Mouse (Mus musculus): Measurements from ENCODE around the gene Rgs11. TPM values are rescaled to one million over a fixed set of nuclear protein-coding genes. Genes with fewer than 3 reads are reported as not detected.
"Not testable (repeated sequence)": the region's sequence is repeated elsewhere in the genome, so short reads cannot be mapped to it uniquely, and the experiment has no call there.

Rgs11 gene
- total RNA-seq (2022), result under 1 TPM; 0.19 to 0.97 (median 0.45) TPM

DNA sequence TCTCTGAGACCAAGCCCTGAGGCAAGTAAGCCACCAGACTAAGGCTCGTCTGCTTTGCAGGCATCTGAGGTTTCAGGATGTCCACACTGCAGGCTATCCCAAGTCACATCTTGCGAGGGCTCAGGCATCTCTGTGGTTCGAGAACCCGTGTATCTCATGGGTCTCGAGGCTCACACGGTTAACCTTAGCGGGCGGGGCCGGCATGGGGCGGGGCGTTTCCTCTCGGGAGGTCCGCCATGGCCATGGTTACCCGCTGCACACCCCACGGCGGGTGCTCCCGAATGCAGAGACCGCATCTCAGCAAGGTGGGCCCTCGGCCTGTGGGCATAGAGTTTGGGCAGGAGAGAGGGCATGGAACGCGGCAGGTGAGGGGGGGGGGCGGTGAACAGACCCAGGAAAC is at the start of gene Rgs11:
Rgs11 (plus strand) TSS at position 215 of the 400 bp plus-strand sequence.
- no peak for DNase-seq (ENCODE audit: low spot score in 2 of 2)

DNA sequence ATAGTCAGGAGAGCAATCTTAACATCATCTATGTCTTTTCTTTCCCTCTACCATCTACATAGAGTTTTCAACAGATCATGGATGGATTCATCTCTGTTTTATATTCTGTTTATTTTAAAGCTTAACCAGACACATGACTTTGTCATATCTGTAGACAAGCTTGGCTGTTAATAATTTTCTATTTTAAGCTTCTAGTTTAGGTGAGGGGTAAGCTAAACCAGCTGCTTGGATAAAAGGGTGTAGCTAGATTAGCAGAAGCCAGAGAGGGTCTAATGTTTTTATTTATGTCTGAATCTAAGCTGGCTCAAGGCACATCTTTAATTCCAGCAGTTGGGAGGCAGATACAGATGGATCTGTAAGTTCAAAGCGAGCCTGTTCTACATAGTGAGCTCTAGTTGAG is 40.0 kb upstream of the Rgs11 start:
- DNase-seq (ENCODE audit: low spot score in 2 of 2), result no peak

GRCm38 (mm10) chr17:26168039-26168438 is 34.7 kb upstream of the Rgs11 start:
- DNase-seq (ENCODE audit: low spot score in 2 of 2), result no peak

DNA sequence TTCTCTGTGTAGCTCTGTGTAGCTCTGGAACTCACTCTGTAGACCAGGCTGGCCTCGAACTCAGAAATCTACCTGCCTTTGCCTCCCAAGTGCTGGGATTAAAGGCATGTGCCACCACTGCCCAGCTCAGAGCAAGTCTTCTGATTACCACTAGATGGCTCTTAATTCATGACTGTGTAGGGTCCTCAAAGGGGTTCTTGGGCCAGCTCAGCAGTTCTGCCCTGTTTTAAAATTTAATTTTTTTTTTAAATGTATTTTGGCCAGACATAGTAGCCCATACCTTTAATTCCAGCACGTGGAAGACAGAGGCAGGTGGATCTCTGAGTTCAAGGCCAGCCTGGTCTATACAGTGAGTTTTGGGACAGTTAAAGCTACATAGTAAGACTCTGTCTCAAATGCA is 27.5 kb upstream of the Rgs11 start:
- DNase-seq (ENCODE audit: low spot score in 2 of 2), result not testable (repeated sequence)

DNA sequence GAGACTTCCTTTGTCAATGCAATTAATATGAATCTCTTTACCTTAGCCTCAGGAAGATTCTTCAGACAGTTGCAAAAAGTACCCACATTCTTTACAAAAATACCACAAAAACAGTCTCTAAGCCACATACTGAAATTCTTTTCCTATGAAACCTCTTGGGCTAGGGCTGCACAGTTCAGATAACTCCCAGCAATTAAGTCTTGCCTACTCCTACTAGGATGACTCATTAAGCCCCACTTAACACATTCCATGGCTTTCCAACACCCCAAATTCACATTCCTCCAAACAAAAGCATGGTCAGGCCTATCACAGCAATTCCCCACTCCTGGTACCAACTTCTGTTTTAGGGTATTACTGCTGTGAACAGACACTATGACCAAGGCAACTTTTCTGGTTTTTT is 24.1 kb upstream of the Rgs11 start:
- DNase-seq (ENCODE audit: low spot score in 2 of 2), result no peak

GRCm38 (mm10) chr17:26181179-26181578 is 21.6 kb upstream of the Rgs11 start:
- no peak for DNase-seq (ENCODE audit: low spot score in 2 of 2)

GRCm38 (mm10) chr17:26187592-26187991 is 15.2 kb upstream of the Rgs11 start:
- no peak for DNase-seq (ENCODE audit: low spot score in 2 of 2)

GRCm38 (mm10) chr17:26188091-26188805 is 14.5 kb upstream of the Rgs11 start:
- no peak for DNase-seq (ENCODE audit: low spot score in 2 of 2)

DNA sequence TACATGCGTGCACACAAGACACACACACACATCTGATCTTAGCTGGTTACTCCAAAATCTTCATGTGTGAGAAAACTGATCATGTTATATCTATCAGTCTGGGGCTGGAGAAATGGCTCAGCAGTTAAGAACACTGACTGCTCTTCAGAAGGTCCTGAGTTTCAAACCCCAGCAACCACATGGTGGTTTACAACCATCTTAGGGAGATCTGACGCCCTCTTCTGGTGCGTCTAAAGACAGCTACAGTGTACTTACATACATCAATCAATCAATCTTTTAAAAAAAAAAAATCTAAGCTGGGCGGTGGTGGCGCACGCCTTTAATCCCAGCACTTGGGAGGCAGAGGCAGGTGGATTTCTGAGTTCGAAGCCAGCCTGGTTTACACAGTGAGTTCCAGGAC is 11.3 kb upstream of the Rgs11 start:
- DNase-seq (ENCODE audit: low spot score in 2 of 2), result not testable (repeated sequence)

GRCm38 (mm10) chr17:26192481-26193190 is 10.1 kb upstream of the Rgs11 start:
- DNase-seq (ENCODE audit: low spot score in 2 of 2), result no peak

GRCm38 (mm10) chr17:26198892-26199291 is 3.9 kb upstream of the Rgs11 start, which contains the start of gene Pdia2:
Gene Pdia2, minus strand, starts transcription at chr17:26199087.
- no peak for DNase-seq (ENCODE audit: low spot score in 2 of 2)

DNA sequence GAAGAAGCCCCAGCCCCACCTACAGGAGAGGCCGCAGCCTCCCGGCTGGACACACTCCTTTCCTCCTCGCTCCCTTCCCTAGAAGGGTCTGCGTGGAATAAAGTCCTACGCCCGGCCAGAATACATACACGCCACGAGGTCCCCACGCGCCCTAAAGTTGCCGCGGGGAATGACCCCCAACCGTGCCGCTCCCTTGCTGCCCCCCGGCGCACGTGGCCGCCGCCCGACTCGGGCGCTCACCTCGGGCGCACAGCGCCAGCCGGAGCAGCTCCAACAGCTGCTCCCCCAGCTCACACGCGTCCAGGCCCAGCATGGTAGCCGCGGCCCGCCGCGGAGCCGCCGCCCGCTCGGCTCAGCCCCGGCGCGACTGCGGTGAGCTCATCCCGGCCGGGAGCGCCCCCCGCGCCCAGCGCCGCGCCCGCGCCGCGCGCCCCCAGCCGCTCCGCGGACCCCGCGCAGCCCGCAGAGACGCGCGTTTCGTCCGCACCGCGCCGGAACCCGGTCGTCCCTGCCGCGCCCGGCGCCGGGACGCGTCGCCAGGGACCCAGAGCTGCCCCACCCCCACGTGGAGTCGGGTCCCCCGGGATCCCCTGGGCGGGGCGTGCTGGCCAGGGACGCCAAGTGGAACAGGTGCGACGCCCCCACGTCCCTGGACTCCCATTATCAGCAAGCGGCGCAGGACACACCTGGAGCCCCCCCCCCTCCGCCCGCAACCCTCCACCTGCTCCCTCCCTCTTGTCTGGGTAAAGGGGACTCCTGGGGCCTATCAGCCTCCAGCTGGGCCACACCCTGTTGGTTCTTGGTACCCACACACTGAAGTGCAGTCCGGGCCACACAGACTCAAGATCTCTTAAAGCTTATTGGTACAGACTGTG is 1.7 kb upstream of the Rgs11 start:
- DNase-seq (ENCODE audit: low spot score in 2 of 2), result no peak

DNA sequence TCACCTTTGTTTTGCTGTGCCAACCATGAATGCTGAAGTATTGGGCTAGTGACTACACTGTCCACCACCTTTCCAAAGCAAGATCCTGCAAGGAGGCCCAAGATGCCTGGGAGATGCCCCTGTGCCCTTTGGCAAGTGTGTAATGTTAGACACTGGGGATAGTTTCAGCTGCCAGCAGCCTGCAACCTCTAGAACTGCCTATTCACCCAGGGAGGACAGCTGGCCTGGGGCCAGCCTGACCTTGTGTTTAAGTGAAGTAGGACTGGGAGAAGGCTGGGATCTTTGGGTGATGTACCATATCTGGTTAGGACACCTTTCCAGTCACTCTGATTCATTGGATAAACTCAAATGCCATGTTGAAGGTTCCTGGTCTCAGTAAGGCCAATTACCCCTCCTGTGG is 753 bp upstream of the Rgs11 start:
- DNase-seq (ENCODE audit: low spot score in 2 of 2), result no peak

DNA sequence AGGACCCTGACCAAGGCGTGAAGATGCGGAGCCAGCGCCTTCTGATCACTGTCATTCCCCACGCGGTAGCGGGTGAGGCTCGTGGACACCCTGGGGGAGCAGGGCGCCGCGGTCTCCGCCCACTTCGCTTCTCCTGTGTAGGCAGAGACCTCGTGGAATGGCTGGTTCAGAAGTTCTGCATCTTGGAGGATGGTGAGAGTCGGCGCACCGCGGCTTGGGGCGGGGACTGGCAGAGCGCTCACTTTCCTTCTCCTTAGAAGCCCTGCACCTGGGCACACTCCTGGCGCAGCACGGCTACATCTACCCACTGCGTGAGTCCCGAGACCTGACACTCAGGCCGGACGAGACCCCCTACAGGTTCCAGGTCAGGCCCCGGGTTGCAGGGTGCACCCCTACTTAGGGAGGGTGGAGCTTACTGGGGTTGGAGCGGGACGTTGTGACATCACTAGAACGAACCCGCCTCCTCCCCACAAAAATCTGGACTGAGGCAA is 615 bp downstream of the Rgs11 start:
- no peak for DNase-seq (ENCODE audit: low spot score in 2 of 2)

DNA sequence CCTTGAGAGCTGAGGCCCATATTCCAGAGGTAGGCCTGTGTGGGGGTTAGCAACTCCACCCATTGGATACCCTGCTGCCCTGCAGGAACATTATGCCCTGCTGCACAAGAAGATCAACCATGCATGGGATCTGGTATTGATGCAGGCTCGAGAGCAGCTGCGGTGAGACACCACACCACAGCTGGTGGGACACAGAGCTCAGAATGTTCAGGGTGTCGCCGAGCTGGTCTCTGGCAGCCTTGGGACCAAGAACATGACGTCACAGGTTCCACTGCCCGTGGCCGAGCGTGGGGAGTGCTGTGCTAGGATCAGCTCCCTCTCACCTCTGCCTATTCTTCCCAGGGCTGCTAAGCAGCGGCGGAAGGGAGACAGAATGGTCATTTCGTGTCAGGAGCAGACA is 2.0 kb downstream of the Rgs11 start:
- DNase-seq (ENCODE audit: low spot score in 2 of 2), result no peak

DNA sequence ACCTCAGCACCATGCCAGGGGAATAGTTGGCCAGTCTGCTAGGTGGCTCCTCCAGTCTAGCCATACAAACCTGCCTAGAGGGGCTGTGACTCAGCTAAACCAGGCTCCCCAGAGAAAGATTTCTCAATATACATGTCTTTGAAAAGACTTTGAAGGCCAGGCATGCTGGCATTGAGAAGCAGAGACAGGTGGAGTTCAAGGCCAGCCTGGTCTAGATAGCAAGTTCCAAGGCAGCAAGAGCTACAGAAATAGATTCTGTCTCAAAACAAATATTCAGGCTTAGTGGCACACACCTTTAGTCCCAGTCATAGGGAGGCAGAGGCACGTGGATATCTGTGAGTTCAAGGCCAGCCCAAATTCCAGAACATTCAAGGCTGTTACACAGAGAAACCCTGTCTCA is 3.6 kb downstream of the Rgs11 start:
- DNase-seq (ENCODE audit: low spot score in 2 of 2), result no peak

- DNase-seq (ENCODE audit: low spot score in 2 of 2), result no peak
These were observed 4.9 kb downstream of the Rgs11 start, which contains the start of gene Arhgdig for GRCm38 (mm10) chr17:26207686-26208085. Gene Arhgdig, minus strand, starts transcription at chr17:26207786.

GRCm38 (mm10) chr17:26212241-26212640 is 9.5 kb downstream of the Rgs11 start:
- no peak for DNase-seq (ENCODE audit: low spot score in 2 of 2)

DNA sequence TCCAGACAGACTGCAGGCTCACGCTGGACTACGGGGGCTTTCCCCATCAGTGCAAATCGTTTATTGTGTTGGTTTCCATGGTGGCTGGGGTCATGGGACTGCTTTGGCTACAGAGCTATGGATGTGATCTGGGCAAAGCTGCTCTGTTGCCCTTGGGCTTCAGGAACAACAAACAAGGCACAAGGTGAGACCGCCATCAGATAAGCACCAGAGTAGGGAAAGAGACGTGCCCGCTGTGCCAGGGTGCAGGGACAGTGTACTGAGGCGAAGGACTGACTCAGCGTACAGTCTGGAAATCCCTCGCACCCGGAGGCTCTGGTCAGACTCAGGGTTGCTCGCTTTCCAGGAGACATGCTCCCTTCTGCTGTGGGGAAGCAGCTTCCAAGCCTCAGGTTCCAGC is 9.9 kb downstream of the Rgs11 start:
- no peak for DNase-seq (ENCODE audit: low spot score in 2 of 2)

DNA sequence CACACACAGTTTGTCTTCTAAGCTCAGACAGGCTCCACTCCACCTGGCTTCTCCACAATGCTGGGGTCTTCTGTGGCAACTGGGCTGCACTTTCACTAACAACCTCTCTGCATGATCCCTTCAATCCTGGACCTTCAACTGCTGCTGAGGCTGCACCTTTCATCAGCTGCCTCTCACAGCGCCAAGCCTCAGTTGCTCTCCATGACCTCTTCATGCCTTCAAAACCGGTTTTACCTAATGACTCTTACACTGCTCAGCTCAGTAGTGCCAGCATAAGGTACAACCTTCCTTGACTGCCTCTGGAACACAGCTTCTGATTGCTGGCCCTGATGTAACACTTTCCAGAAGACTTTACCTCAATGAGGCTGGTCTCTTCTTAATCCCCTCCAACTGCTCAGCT is 18.8 kb downstream of the Rgs11 start:
- no peak for DNase-seq (ENCODE audit: low spot score in 2 of 2)

GRCm38 (mm10) chr17:26225150-26225549 is 22.4 kb downstream of the Rgs11 start:
- DNase-seq (ENCODE audit: low spot score in 2 of 2), result no peak

GRCm38 (mm10) chr17:26229776-26230175 is 27.0 kb downstream of the Rgs11 start:
- no peak for DNase-seq (ENCODE audit: low spot score in 2 of 2)

Measured in gastrocnemius, adult 8-10 months (tissue).